8 mouse cellular contexts compared by ENCODE assay signal in the genomic region with DNA sequence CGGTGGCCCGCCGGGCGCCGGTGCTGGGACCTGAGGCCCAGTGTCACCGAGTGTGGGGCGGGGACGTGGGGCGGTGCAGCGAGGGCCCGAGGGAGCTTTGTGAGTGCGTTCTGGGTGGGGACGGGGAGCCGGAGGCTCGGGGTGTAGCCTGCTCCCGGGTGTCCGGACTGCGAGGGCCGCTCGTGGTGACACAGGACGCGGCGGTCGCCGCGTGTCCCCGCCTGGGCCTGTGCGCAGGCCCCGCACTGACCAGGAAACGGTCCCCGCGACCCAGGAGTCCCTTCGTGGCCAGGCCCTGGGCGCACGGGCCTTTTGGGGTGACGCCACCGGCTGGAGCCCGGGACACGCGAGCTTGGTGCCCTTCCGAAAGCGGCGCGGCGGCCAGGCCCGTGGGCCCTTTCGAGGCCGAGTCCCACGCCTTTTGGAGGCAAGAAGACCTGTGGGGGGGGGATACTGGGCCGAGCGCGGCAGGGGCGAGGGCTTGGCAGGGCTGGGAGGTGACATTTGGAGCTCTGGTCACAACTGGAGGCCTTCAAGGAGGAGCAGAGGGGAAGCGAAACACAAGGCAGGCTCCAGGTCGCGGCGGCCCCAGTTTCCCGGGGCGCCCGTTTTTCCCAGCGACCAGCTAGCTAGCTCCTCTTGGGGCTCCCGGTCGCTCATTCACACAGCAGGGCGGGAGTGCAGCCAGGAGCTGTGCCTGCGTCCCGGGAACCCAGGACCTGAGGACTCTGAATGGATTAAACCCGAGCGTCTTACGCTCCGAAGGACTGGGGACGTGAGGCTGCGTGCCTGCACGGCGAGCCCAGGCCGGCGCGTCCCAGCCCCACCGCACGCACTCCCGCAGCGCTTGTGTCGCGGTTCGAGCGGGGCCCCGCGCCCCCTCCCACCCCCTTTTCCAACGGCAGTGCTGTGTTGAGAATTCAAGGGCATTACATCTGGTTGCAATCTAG. TPM values are rescaled to one million over a fixed set of nuclear protein-coding genes. Genes with fewer than 3 reads are reported as not detected.
DNase-seq lines count a peak whose midpoint lies in the region; ATAC-seq lines count a peak whose summit lies in the region.

No protein-coding gene starts in this region.

- DNase-seq in cerebellum, postnatal 36 days = peak; percentile 63 to 65
- DNase-seq in gastrocnemius, postnatal 10 days = peak; percentile 66
- peak; percentile 78 for DNase-seq in induced T-regulatory cell, adult 2 months (ENCODE audit: low read depth)
- DNase-seq in left cerebral cortex, postnatal 25 days (ENCODE audit: low spot score in 2 of 2) = peak; percentile 38 to 68
- peak; percentile 45 to 81 for DNase-seq in right cerebral cortex, adult 2 months (ENCODE audit: low spot score in 2 of 2)
- DNase-seq in urinary bladder, postnatal 14 days (ENCODE audit: low spot score) = peak; percentile 68

- peak; percentile 18 for ATAC-seq in activated CD4-positive, CD25-positive, alpha-beta regulatory T cell, adult 4 months
- ATAC-seq in megakaryocyte progenitor cell, adult 5-6 weeks (replicated peaks; ENCODE audit: poor library complexity) = peak; percentile 40

- intact Hi-C loops in left cerebral cortex, postnatal 25 days (cut with DNase I) = loop anchor here (1.0 to 5.0 kb wide), 4 partner anchors 33 to 311 kb away; a partner anchor contains a TSS

RNA-seq across cellular contexts. Expression of a gene that starts 1.1 kb away (rescaled TPM):
- 10 to 100 TPM in 1 of 2 experiments, 1 to 10 TPM in 1; 7.6 to 11.3 TPM for polyA plus RNA-seq in activated CD4-positive, CD25-positive, alpha-beta regulatory T cell, adult 4 months (2017; shearing (Covaris generic))
- 10 to 100 TPM; 27.7 to 37.6 TPM for total RNA-seq in gastrocnemius, postnatal 10 days (2021)
- 10 to 100 TPM; 59.4 to 69.2 TPM for total RNA-seq in left cerebral cortex, postnatal 25 days (2021)
- total RNA-seq in megakaryocyte progenitor cell, adult 5-6 weeks (2015) = 26.8 and 35.7 TPM in 2 replicates
- total RNA-seq in megakaryocyte progenitor cell, adult 5-6 weeks (2017) = 10.8 and 11.7 TPM in 2 replicates

RNA-seq across cellular contexts. Expression of a gene that starts 59.6 kb away (rescaled TPM):
- polyA plus RNA-seq in activated CD4-positive, CD25-positive, alpha-beta regulatory T cell, adult 4 months (2017; shearing (Covaris generic)) = 1 to 10 TPM; 1.5 to 2.1 TPM
- total RNA-seq in gastrocnemius, postnatal 10 days (2021) = 1 to 10 TPM; 3.0 to 4.0 TPM
- 1 to 10 TPM; 5.0 to 7.6 TPM for total RNA-seq in left cerebral cortex, postnatal 25 days (2021)
- total RNA-seq in megakaryocyte progenitor cell, adult 5-6 weeks (2015) = 14.2 and 20.6 TPM in 2 replicates
- 4.3 and 7.7 TPM in 2 replicates for total RNA-seq in megakaryocyte progenitor cell, adult 5-6 weeks (2017)

Comparison
In these comparisons a context has a peak if more than half of its experiments do, and no peak if none do; other contexts are left out.
1. Peak in every context shown above with its lines: DNase-seq and ATAC-seq.